Mouse (Mus musculus) hindbrain, embryonic 15.5 days (tissue): ENCODE results near the gene Ahdc1. TPM values are rescaled to one million over a fixed set of nuclear protein-coding genes. Genes with fewer than 3 reads are reported as not detected.

ENCODE experiments used
- ATAC-seq: fragments of 200-750 bp; cut with Nextera tagmentation; 2 replicates; pipeline ENCODE4 v1.8.0; 2017; ENCODE audit warnings: low read depth, moderate number of reproducible peaks, moderate TSS enrichment; ENCODE audit not compliant: low FRiP score
- H3K27ac ChIP-seq: fragments of 300-500 bp; sonication (generic); replicated peaks from 2 replicates; pipeline ENCODE4 v1.5.1; 2015; ENCODE audit warnings: mild to moderate bottlenecking, inconsistent platforms
- H3K27me3 ChIP-seq: fragments of 300-500 bp; sonication (generic); 2 replicates; pipeline ENCODE4 v1.6.1; 2015; ENCODE audit warnings: control low read depth, inconsistent platforms
- H3K36me3 ChIP-seq: fragments of 300-500 bp; sonication (generic); 2 replicates; pipeline ENCODE4 v1.6.1; 2015; ENCODE audit warnings: control low read depth, inconsistent platforms
- H3K4me1 ChIP-seq: fragments of 300-500 bp; sonication (generic); replicated peaks from 2 replicates; pipeline ENCODE4 v1.6.1; 2015; ENCODE audit warnings: control low read depth, inconsistent platforms
- H3K4me2 ChIP-seq: fragments of 300-500 bp; sonication (generic); 2 replicates; pipeline ENCODE4 v1.6.1; 2015; ENCODE audit warnings: moderate library complexity, mild to moderate bottlenecking, inconsistent platforms
- H3K4me3 ChIP-seq: fragments of 300-500 bp; sonication (generic); 2 replicates; pipeline ENCODE4 v1.5.1; 2015; ENCODE audit warnings: mild to moderate bottlenecking, inconsistent platforms
- H3K9ac ChIP-seq: fragments of 300-500 bp; sonication (generic); 2 replicates; pipeline ENCODE4 v1.6.1; 2015; ENCODE audit warnings: inconsistent platforms
- H3K9me3 ChIP-seq: fragments of 300-500 bp; sonication (generic); 2 replicates; pipeline ENCODE4 v1.6.1; 2016; ENCODE audit warnings: control low read depth, inconsistent platforms
- WGBS: fragments of 180-500 bp; shearing (Covaris S2); methylation state at CpG from one replicate; pipeline ENCODE4 v1.1.7; 2015; 5-methylcytosine and 5-hydroxymethylcytosine counted together
- polyA plus RNA-seq: library from polyadenylated mRNA; unstranded; fragments of >200 nt; fragmentation: Nextera tagmentation; extraction: Ambion mirVana; gene quantifications from 2 replicates; pipeline ENCODE4 v1.2.1, GENCODE M21; 2015

The Ahdc1 gene
- polyA plus RNA-seq, 1 experiment from 2014 or later: 13.9 TPM

DNA sequence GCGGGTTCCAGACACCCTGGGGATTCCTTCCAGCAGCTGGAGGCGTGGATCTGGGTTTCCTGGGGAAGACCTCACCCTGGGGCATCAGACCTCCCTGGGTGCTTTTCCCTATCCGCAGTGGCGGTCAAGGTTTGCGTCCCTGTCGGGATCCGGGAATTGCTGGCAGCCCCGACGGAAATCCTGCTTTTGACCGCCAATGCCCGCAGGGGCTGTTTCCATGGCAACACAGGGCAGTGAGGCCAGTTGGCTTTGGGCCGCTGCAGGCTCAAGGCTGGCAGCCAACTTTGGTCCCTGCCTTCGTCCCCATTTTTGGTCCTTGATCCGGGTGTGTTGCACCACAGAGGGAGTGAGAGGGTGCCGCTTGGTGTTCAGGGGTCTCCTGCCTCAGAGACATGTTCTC lies 36.2 kb upstream of the Ahdc1 start:
- H3K27ac ChIP-seq: no peak overlapping the region; the same call in 1 of the 2 replicates
- 2% methylated on average over 15 of the region's 15 CpGs for WGBS

DNA sequence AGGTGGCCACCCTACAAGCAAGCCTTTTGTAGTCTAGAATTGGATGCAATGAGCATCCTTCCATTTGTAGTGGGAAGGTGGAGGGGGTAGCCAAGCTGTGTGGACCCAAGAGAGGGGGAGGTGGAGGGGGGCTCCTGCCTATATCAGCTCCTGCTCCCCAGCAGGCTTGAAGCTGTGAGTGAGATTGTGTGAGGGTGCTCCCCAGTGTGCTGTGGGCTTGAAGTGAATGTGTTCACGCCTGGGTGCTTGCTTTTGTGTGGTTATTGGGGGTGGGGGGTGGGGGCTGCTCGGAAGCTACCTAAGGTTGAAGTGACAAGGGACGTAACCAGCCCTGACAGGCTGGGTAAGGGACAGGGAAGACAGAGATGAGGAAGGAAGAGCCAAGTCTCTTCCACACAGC lies 35.3 kb upstream of the Ahdc1 start:
- Histone ChIP-seq H3K9ac (no peak overlapping the region), H3K4me1 (peaks cover 25% of the 10 kb centered on the region), H3K27ac (no peak overlapping the region), H3K4me3 (no peak overlapping the region), H3K27me3 (peaks cover 23% of the 10 kb centered on the region), H3K36me3 (no peaks in the 10 kb centered on the region), H3K9me3 (no peaks in the 10 kb centered on the region), H3K4me2 (no peak overlapping the region)
- no peak for ATAC-seq
- WGBS: 38% methylated on average over 3 of the region's 3 CpGs

More for the DNA sequence above, 36.2 kb upstream of the Ahdc1 start:
- no peaks in the 10 kb centered on the region for H3K9me3 ChIP-seq
- 0 out of 2 replicates have a peak overlapping the region, but pooled peaks have one; percentile 13 for H3K9ac ChIP-seq
- no peaks in the 10 kb centered on the region for H3K36me3 ChIP-seq
- peak; percentile 72 for ATAC-seq
- peak overlapping the region; percentile 47 for H3K4me2 ChIP-seq
- H3K27me3 ChIP-seq: peaks cover 23% of the 10 kb centered on the region
- no peak overlapping the region for H3K4me3 ChIP-seq
- peaks cover 25% of the 10 kb centered on the region for H3K4me1 ChIP-seq

DNA sequence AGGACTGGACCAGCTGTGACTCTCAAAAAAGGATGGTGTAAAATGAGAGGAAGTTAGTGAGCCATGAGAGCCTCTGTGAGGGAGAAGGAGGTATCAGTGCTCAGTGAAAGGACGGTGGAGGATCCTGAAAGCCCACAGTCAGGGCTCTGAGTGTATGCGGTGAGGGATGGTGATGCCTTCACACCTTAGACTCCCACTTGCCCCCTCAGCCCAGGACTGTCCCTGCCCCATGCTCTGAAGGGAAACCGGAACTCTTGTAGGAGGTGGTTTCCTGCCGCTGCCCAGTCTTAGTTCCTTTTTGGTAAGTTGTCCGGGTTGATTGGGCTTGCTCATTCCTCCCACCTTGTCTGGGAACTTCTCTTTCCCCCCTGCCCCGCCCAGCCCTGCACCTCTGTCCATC lies 34.3 kb upstream of the Ahdc1 start:
- 83% methylated on average over 6 of the region's 6 CpGs for WGBS
- Histone ChIP-seq H3K9ac (no peak overlapping the region), H3K36me3 (no peaks in the 10 kb centered on the region), H3K27ac (no peak overlapping the region), H3K4me1 (peaks cover 29% of the 10 kb centered on the region), H3K4me2 (no peak overlapping the region), H3K27me3 (peaks cover 23% of the 10 kb centered on the region), H3K9me3 (no peaks in the 10 kb centered on the region), H3K4me3 (no peak overlapping the region)
- ATAC-seq: no peak

DNA sequence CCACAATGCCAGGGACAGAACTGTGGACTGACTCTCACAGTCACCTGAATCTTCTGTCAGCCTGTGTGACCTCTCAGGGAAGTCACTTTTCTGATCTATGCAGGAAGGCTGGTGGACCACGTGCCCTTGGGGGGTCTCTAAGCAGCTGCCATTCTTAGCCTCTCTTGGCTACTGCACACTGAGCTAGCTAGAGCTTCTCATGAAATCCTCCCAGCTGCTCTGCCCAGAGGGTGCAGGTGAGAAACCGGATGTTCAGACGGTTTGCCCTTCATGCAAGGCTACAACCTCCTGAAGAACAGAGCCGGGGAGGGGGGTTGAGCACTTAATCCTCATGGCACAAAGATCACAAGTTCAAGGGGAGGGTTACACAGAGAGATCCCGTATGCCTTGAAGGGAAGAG lies 33.5 kb upstream of the Ahdc1 start:
- H3K36me3 ChIP-seq: no peaks in the 10 kb centered on the region
- no peak overlapping the region for H3K4me2 ChIP-seq
- H3K27ac ChIP-seq: no peak overlapping the region
- peaks cover 29% of the 10 kb centered on the region for H3K4me1 ChIP-seq
- no peak overlapping the region for H3K9ac ChIP-seq
- H3K9me3 ChIP-seq: no peaks in the 10 kb centered on the region
- no peak for ATAC-seq
- WGBS: 61% methylated on average over 5 of the region's 5 CpGs
- H3K27me3 ChIP-seq: peaks cover 23% of the 10 kb centered on the region
- H3K4me3 ChIP-seq: no peak overlapping the region

DNA sequence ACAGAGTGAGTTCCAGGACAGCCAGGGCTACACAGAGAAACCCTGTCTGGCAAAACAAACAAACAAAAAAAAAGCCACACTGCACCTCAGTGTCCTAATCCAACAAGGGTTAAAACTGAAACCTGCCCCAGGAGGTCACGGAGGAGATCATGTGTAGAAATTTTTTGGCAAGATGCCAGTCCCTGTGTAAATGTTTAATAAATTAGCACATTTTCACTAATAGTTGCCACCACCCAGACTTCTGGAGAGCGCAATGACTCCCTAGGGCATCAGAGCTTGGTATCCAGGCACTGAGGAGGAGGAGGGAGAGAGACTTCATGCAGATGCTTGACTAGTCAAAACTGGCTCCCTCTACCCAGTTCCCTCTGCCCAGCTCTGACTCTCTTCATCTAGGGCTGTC lies 31.9 kb upstream of the Ahdc1 start:
- H3K36me3 ChIP-seq: no peaks in the 10 kb centered on the region
- no peak for ATAC-seq
- 54% methylated on average over 2 of the region's 2 CpGs for WGBS
- H3K27ac ChIP-seq: no peak overlapping the region
- no peak overlapping the region for H3K9ac ChIP-seq
- H3K4me2 ChIP-seq: no peak overlapping the region
- no peak overlapping the region for H3K4me3 ChIP-seq
- peaks cover 11% of the 10 kb centered on the region; the same call in 1 of the 2 replicates for H3K27me3 ChIP-seq
- no peaks in the 10 kb centered on the region for H3K9me3 ChIP-seq
- H3K4me1 ChIP-seq: peaks cover 26% of the 10 kb centered on the region

DNA sequence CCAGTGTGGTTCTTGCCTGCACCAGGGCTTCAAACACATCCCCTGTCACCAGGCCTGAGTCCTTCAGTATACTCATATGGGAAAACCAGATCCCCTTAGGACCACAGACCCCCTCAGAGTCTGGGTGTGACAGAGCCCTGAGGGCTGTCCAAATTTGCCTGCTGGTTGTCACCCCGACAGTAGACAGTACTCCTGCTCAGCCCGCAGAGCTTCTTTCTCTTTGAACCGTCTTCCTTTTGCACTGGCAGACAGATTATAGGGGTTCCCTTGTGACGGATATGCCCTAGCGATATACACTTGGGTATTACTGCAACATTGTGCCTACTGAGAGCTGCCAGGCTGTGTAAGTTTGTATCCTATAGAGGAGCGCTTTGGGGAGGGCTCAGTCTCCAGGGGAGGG lies 29.4 kb upstream of the Ahdc1 start:
- Histone ChIP-seq H3K27me3 (no peaks in the 10 kb centered on the region), H3K36me3 (no peaks in the 10 kb centered on the region), H3K4me3 (no peak overlapping the region), H3K9ac (no peak overlapping the region), H3K9me3 (no peaks in the 10 kb centered on the region), H3K4me2 (no peak overlapping the region), H3K27ac (no peak overlapping the region), H3K4me1 (peaks cover 17% of the 10 kb centered on the region)
- WGBS: 74% methylated on average over 6 of the region's 6 CpGs
- ATAC-seq: no peak

DNA sequence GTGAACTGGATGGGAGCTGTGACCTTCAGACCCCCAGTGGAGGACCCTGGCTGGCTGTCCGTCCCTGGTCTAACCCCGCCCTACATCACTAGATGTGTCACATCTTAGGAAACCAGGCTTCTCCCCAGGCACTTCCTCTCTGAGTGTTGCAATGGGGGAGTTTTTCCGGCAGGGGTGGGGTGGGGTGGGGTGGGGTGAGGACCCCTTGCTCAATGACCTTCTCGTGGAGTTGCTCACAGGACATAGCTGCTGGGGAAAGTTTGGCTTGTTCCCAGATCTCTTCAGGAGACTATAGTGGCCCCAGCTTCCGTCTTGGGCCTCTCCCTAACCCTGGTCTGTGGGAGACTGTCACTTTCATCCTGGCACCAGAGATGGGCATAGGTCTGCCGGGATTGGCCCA lies 28.1 kb upstream of the Ahdc1 start:
- 73% methylated on average over 6 of the region's 6 CpGs for WGBS
- Histone ChIP-seq H3K9me3 (no peaks in the 10 kb centered on the region), H3K36me3 (no peaks in the 10 kb centered on the region), H3K27ac (no peak overlapping the region), H3K9ac (no peak overlapping the region), H3K27me3 (no peaks in the 10 kb centered on the region), H3K4me3 (no peak overlapping the region), H3K4me1 (peaks cover 17% of the 10 kb centered on the region), H3K4me2 (no peak overlapping the region)
- no peak for ATAC-seq

DNA sequence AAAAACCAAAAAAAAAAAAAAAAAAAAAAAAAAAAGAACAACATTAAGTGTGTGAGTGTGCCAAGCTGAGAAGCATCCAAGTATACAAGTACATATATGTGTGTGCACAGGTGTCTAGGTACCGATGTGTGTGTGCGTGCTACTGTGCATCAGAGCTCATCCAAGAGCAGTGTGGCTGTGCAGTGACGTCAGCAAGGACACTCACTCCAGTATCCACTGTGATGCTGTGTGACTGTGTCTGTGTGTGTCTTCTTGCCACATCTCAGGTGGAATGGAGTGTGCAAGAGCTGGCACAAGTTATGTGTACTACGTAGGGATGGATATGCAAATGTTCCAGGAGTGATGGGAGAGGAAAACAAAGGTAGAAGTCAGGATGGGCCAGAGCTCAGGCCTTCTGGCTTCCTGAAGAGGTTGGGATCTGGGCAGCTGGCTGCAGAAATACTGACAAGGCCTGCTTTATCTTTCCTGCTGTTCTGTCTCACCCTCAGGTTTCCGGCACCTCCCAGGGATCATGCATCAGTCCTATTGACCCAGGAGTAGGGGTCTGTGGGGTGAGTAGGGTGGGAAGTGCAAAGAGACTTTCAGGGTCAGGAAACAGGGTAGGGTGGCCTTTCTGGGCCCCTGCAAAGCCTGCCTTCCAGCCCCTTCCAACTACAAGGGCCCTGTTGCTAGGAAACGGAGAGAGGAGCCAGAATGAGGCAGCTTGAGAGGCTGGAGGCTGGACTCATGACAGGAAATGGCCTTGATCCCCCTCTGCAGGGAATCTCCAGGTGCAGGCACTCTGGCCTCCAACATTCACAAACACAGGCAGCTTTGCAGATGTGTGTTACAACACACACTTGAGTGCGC lies 27.2 kb upstream of the Ahdc1 start:
- no peak overlapping the region for H3K4me2 ChIP-seq
- H3K27ac ChIP-seq: peak overlapping the region; percentile 81
- H3K4me3 ChIP-seq: no peak overlapping the region
- H3K4me1 ChIP-seq: peaks cover 17% of the 10 kb centered on the region
- H3K9me3 ChIP-seq: no peaks in the 10 kb centered on the region
- 42% methylated on average over 7 of the region's 7 CpGs for WGBS
- H3K9ac ChIP-seq: 0 out of 2 replicates have a peak overlapping the region, but pooled peaks have one; percentile 10
- no peaks in the 10 kb centered on the region for H3K36me3 ChIP-seq
- peak; percentile 75 for ATAC-seq
- H3K27me3 ChIP-seq: no peaks in the 10 kb centered on the region

DNA sequence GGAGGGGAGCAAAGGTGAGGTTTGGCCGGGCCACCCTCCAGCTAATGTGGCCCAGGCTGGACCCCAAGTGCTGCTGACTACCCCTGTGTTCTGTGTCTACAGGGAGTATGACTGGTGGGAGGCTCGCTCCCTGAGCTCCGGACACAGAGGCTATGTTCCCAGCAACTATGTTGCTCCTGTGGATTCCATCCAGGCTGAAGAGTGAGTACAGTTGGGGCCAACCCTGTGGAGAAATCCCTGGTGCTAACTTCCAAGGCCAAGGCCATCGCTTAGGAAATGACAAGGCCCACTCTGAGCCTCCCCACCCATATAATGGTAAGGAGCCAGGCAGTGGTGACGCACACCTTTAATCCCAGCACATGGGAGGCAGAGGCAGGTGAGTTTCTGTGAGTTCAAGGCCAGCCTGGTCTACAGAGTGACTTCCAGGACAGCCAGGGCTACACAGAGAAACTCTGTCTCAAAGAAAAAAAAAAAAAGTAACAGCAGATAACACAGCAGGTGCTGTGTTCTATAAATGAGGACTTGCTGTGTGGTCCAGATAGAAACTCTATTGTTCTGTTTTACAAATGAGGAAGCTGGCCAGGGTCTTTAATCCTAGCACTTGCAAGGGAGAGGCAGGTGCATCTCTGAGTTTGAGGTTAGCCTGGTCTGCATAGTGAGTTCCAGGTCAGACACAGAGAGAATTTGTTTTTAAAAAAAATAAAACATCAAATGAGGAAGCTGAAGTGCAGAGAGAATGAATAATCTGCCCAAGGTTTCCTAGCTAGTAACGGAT lies 22.3 kb upstream of the Ahdc1 start:
- Histone ChIP-seq H3K4me1 (peaks cover 10% of the 10 kb centered on the region), H3K27ac (no peak overlapping the region), H3K4me3 (no peak overlapping the region), H3K36me3 (no peaks in the 10 kb centered on the region), H3K9ac (no peak overlapping the region), H3K9me3 (no peaks in the 10 kb centered on the region), H3K4me2 (no peak overlapping the region), H3K27me3 (no peaks in the 10 kb centered on the region)
- 93% methylated on average over 6 of the region's 6 CpGs for WGBS
- no peak for ATAC-seq

DNA sequence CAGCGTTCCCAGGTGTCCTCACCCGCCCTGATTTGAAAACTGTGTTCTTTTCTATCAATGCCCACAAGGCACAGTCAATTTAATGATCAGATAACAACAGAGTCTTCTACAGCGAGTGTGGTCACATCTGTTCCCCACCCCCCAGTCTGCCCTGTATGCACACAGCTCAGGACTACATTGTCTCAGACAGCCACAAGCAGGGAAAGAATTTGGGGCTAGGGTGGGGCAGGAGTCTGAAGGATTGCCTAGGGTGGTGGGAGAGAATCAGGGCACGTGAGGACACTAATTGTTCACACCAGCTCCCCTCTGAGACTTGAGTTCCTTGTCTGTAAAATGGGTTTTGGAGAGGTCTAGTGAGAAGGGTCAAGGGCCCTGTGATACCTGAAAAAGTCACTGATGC lies 17.5 kb upstream of the Ahdc1 start:
- ATAC-seq: no peak
- no peak overlapping the region for H3K4me3 ChIP-seq
- H3K4me1 ChIP-seq: no peaks in the 10 kb centered on the region
- no peak overlapping the region for H3K4me2 ChIP-seq
- no peaks in the 10 kb centered on the region for H3K27me3 ChIP-seq
- no peak overlapping the region for H3K9ac ChIP-seq
- no peak overlapping the region for H3K27ac ChIP-seq
- H3K36me3 ChIP-seq: no peaks in the 10 kb centered on the region
- 62% methylated on average over 4 of the region's 4 CpGs for WGBS
- no peaks in the 10 kb centered on the region for H3K9me3 ChIP-seq

DNA sequence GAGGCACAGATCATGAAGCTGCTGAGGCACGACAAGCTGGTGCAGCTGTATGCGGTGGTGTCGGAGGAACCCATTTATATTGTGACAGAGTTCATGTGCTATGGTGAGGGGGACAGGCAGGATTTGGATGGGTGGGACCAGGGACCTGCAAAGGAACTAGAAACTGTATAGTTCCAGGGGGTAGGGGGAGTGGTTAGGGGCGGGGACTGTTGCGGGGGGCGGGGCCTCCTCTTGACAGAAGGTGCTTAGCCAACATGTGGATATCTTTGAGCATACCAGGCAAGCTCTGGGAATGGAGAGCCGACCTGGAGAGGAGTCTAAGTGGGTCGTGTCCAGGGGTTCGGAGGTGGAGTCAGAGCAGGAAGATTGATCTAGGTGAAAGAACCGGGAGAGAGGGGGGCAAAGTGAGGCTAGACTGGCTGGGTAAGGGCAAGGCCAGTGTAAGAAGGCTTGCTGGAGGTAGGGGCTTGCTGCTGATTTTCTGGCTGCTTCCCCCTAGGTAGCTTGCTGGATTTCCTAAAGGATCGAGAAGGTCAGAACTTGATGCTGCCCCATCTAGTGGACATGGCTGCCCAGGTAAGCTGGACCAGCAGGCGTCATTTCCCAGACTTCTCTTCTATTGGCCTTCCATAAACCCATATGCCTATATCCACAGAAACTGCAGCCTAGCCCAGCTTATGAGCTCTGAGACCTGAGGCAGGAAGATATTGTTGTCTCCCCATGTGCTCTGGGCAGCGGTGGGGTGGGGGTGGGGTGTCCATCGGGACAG lies 13.4 kb upstream of the Ahdc1 start:
- ATAC-seq: no peak
- no peak overlapping the region for H3K4me3 ChIP-seq
- no peaks in the 10 kb centered on the region for H3K36me3 ChIP-seq
- no peaks in the 10 kb centered on the region for H3K9me3 ChIP-seq
- no peaks in the 10 kb centered on the region for H3K27me3 ChIP-seq
- H3K4me1 ChIP-seq: peaks cover 1% of the 10 kb centered on the region
- 48% methylated on average over 14 of the region's 14 CpGs for WGBS
- H3K27ac ChIP-seq: no peak overlapping the region
- no peak overlapping the region for H3K9ac ChIP-seq
- no peak overlapping the region for H3K4me2 ChIP-seq

DNA sequence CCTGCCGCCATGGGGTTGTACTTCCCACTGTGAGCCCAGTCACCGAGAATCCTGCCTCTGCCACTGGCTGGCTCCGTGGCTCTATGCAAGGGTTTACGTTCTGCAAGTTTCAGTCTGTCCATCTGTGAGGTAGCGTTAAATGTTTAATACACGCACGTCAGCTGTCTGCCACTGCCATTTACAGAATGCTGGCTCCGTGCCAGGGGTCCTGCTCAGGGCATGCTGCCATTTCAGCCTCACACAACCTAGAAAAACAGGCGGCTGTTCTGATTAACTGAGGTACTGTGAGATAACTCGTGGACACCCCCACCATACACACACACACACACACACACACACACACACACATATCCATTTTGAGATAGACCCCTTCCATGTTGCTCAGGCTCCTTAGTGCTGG lies 8.2 kb upstream of the Ahdc1 start:
- Histone ChIP-seq H3K4me1 (peaks cover 18% of the 10 kb centered on the region), H3K27ac (peak overlapping the region; percentile 46; the same call in 1 of the 2 replicates), H3K4me3 (no peak overlapping the region), H3K27me3 (no peaks in the 10 kb centered on the region), H3K9me3 (no peaks in the 10 kb centered on the region), H3K36me3 (no peaks in the 10 kb centered on the region), H3K4me2 (no peak overlapping the region), H3K9ac (no peak overlapping the region)
- WGBS: 20% methylated on average over 10 of the region's 10 CpGs
- ATAC-seq: no peak
